Mouse (Mus musculus) small intestine, adult 2 months (tissue): ENCODE data around the gene Lrrc8d.

Experiments used
- CTCF ChIP-seq: fragments of 200-500 bp; IDR thresholded peaks from 2 replicates; pipeline ENCODE4 v1.5.1; 2012; ENCODE audit warnings: low read depth, mild to moderate bottlenecking, control low read depth, inconsistent platforms, low read length, moderate library complexity, mixed read lengths; ENCODE audit not compliant: insufficient replicate concordance, insufficient read length; ENCODE audit errors: extremely low read depth
- POLR2A ChIP-seq: fragments of 200-500 bp; IDR thresholded peaks from 2 replicates; pipeline ENCODE4 v1.6.1; 2012; ENCODE audit warnings: low read depth, mild to moderate bottlenecking, control low read depth, inconsistent platforms, low read length, moderate library complexity

DNA sequence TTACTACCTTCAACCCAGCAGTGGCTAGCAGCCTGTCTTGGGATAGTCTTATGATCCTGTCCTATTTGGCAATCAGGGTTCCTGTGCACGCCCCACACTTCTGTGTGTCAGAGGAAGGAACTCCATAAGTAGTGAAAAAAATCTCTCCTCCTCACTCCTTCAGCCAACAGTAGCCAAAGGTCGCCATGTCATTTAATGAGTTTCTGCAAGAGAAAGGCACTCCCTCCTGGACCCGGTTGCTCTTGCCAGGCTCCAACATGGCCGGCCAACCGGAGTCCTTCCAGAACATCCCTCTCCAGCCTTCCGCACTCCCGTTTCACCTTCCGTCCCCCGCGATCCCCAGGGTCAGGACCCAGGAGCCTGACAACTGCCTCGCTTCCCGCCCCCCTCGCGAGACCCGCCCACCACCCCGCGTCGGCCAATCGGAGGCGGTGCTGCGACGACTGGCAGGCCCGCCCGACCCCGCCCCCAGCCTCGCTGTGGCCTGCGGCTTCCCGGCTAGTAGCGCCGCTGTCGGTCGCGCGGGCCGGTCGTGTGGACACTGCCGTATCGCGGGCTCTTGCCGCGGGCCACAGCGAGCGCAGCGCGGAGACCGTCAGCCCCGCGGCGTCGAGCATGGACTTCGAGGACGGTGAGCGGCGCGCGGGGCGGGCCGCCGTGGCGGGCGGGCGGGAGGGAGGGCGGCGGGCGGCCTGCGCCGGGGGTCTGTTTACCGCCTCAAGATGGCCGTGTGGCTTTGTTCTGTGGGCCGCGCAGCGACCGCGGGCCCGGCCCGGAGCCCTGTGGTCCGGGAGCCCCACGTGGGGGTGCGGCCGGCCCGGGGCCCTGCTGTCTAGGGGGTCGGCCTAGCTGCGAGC, 176.5 kb downstream of the Lrrc8d start, which contains the start of gene Zfp326:
- TF ChIP-seq CTCF (no peak), POLR2A (peak; percentile 88)
